Mouse (Mus musculus) kidney, embryonic 16.5 days (tissue): ENCODE results near the gene Elavl4. TPM values are rescaled to one million over a fixed set of nuclear protein-coding genes. Genes with fewer than 3 reads are reported as not detected.
A peak's percentile ranks its signal among the peaks of the same experiment; 100 is the strongest.

Experiments used
- ATAC-seq: fragments of 200-750 bp; cut with Nextera tagmentation; 2 replicates; pipeline ENCODE4 v1.8.0; 2017; ENCODE audit warnings: moderate TSS enrichment; ENCODE audit not compliant: low FRiP score, low TSS enrichment
- H3K27ac ChIP-seq: fragments of 300-500 bp; sonication (generic); 2 replicates; pipeline ENCODE4 v1.5.1; 2014; ENCODE audit warnings: low read length
- H3K27me3 ChIP-seq: fragments of 300-500 bp; sonication (generic); 2 replicates; pipeline ENCODE4 v1.6.1; 2014; ENCODE audit warnings: low read length, control low read depth, mixed read lengths; ENCODE audit not compliant: insufficient read depth
- H3K36me3 ChIP-seq: fragments of 300-500 bp; sonication (generic); 2 replicates; pipeline ENCODE4 v1.6.1; 2014; ENCODE audit warnings: low read length, control low read depth, mixed read lengths; ENCODE audit not compliant: insufficient read depth
- H3K4me1 ChIP-seq: fragments of 300-500 bp; sonication (generic); 2 replicates; pipeline ENCODE4 v1.6.1; 2014; ENCODE audit warnings: low read length, control low read depth, mixed read lengths; ENCODE audit not compliant: insufficient read depth
- H3K4me2 ChIP-seq: fragments of 300-500 bp; sonication (generic); replicated peaks from 2 replicates; pipeline ENCODE4 v1.6.1; 2014; ENCODE audit warnings: low read depth, low read length
- H3K4me3 ChIP-seq: fragments of 300-500 bp; sonication (generic); 2 replicates; pipeline ENCODE4 v1.5.1; 2014; ENCODE audit warnings: mild to moderate bottlenecking, low read length
- H3K9ac ChIP-seq: fragments of 300-500 bp; sonication (generic); replicated peaks from 2 replicates; pipeline ENCODE4 v1.6.1; 2014; ENCODE audit warnings: low read length
- H3K9me3 ChIP-seq: fragments of 300-500 bp; sonication (generic); 2 replicates; pipeline ENCODE4 v1.6.1; 2016; ENCODE audit warnings: low read length, control low read depth
- WGBS: fragments of 180-500 bp; shearing (Covaris S2); extraction: QIAGEN DNeasy Blood & Tissue Kit; methylation state at CpG from one replicate; pipeline ENCODE4 v1.1.7; 2014; 5-methylcytosine and 5-hydroxymethylcytosine counted together
- polyA plus RNA-seq: library from polyadenylated mRNA; unstranded; fragments of >200 nt; fragmentation: Nextera tagmentation; extraction: Ambion mirVana; gene quantifications from 2 replicates; pipeline ENCODE4 v1.2.1, GENCODE M21; 2015

Elavl4 gene
- polyA plus RNA-seq = 10.9 and 15.9 TPM in 2 replicates

GRCm38 (mm10) chr4:110351178-110352000 is at the start of gene Elavl4:
Elavl4 (minus strand) TSS chr4:110351909.
- ATAC-seq = peak; percentile 97
- Histone ChIP-seq H3K36me3 (no peaks in the 10 kb centered on the region), H3K9ac (peak within 1 kb of the TSS; percentile 69), H3K27ac (peak within 1 kb of the TSS; percentile 74), H3K4me3 (peak within 1 kb of the TSS; percentile 70), H3K4me2 (peak within 1 kb of the TSS; percentile 89), H3K4me1 (no peaks in the 10 kb centered on the region), H3K27me3 (no peaks in the 10 kb centered on the region), H3K9me3 (no peaks in the 10 kb centered on the region)
- under 1% methylated on average over 75 of the region's 75 CpGs for WGBS

- Histone ChIP-seq H3K4me1 (peaks cover 2% of the 10 kb centered on the region; the same call in 1 of the 2 replicates), H3K27me3 (no peaks in the 10 kb centered on the region), H3K36me3 (no peaks in the 10 kb centered on the region), H3K4me2 (peak within 1 kb of the TSS; percentile 66), H3K27ac (no peak within 1 kb of the TSS), H3K9me3 (no peaks in the 10 kb centered on the region), H3K4me3 (peak within 1 kb of the TSS; percentile 63), H3K9ac (peak within 1 kb of the TSS; percentile 53)
- ATAC-seq = peak; percentile 100
- WGBS = under 1% methylated on average over 27 of the region's 27 CpGs
These were observed 45.9 kb upstream of the Elavl4 start, which contains the start of gene Agbl4 for GRCm38 (mm10) chr4:110397618-110398045. Agbl4 (plus strand) TSS chr4:110397661.

- WGBS = 85% methylated on average over 5 of the region's 5 CpGs
- H3K4me1 ChIP-seq = peaks cover 2% of the 10 kb centered on the region; the same call in 1 of the 2 replicates
- H3K36me3 ChIP-seq = no peaks in the 10 kb centered on the region
- no peak overlapping the region for H3K27ac ChIP-seq
- H3K4me3 ChIP-seq = no peak overlapping the region
- no peaks in the 10 kb centered on the region for H3K27me3 ChIP-seq
- no peak overlapping the region for H3K9ac ChIP-seq
- ATAC-seq = no peak
- H3K9me3 ChIP-seq = no peaks in the 10 kb centered on the region
- no peak overlapping the region for H3K4me2 ChIP-seq
These were observed 44.5 kb upstream of the Elavl4 start for GRCm38 (mm10) chr4:110396221-110396620.

GRCm38 (mm10) chr4:110360568-110360967 is 8.9 kb upstream of the Elavl4 start:
- Histone ChIP-seq H3K27me3 (no peaks in the 10 kb centered on the region), H3K36me3 (no peaks in the 10 kb centered on the region), H3K9ac (no peak overlapping the region), H3K4me3 (no peak overlapping the region), H3K4me2 (no peak overlapping the region), H3K27ac (no peak overlapping the region), H3K4me1 (no peaks in the 10 kb centered on the region), H3K9me3 (no peaks in the 10 kb centered on the region)
- ATAC-seq = no peak
- WGBS = 85% methylated on average over 2 of the region's 2 CpGs

DNA sequence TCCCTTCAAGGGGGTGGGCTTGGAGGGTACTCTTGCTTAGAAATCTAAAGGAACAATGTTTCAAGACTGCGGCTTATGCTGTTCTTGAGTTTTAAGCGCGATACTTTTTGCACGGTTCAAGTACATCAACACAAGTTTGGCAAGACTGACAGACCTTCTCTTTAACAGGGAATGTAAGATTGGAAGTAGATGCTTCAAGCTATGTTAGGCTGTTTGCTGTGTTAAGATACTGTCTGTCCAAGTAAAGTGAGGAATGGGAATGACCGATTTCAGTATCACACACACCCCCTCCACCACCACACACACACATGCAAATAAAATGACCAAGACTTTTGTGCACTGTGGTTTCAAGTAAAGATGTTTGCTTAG is 276 bp upstream of the Elavl4 start:
- Histone ChIP-seq H3K4me3 (peak overlapping the region; percentile 70), H3K27me3 (no peaks in the 10 kb centered on the region), H3K36me3 (no peaks in the 10 kb centered on the region), H3K9ac (peak overlapping the region; percentile 69), H3K4me2 (peak overlapping the region; percentile 89), H3K27ac (peak overlapping the region; percentile 74), H3K9me3 (no peaks in the 10 kb centered on the region), H3K4me1 (no peaks in the 10 kb centered on the region)
- ATAC-seq = no peak
- WGBS = 10% methylated on average over 5 of the region's 5 CpGs

DNA sequence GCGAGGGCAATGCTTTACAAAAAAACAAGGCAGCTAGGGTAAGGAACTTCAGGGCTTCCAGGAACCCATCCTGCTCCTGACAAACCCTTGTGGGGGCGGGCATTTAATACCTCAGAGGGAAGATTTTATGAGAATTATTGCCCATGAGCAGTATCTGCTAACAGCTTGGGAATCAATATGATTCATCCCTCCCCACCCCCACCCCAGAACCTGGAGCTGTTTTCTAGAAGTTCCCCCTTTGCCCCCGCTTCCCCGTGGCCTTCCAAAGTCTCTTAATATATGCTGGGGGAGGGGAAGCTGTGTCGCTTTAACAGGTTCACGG is 892 bp downstream of the Elavl4 start:
- Histone ChIP-seq H3K4me3 (peak overlapping the region; percentile 70), H3K9ac (peak overlapping the region; percentile 69), H3K27me3 (no peaks in the 10 kb centered on the region), H3K36me3 (no peaks in the 10 kb centered on the region), H3K27ac (no peak overlapping the region), H3K4me1 (no peaks in the 10 kb centered on the region), H3K9me3 (no peaks in the 10 kb centered on the region), H3K4me2 (peak overlapping the region; percentile 89)
- WGBS = 7% methylated on average over 6 of the region's 6 CpGs
- ATAC-seq = no peak; the same call in 1 of the 2 replicates

DNA sequence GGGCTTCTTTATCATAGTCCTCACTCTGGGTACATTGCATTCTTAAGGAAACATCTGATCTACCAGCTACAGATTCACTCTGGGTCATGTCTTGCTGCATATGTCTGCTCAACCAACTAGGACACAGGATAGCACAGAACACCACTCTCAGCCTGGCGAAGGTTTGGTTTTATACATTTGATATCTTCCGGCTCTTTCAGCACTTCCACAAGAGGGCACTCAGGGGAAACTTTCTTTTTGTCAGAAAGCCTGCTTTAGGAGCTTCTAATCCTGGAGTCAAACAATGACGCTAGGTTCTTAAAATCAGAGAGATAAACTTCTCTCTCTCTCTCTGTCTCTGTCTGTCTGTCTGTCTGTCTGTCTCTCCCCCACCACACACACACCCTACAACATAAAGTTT is 27.8 kb downstream of the Elavl4 start:
- Histone ChIP-seq H3K4me3 (no peak overlapping the region), H3K4me2 (no peak overlapping the region), H3K27me3 (no peaks in the 10 kb centered on the region), H3K36me3 (no peaks in the 10 kb centered on the region), H3K4me1 (no peaks in the 10 kb centered on the region), H3K9ac (no peak overlapping the region), H3K27ac (no peak overlapping the region), H3K9me3 (peaks cover 3% of the 10 kb centered on the region; the same call in 1 of the 2 replicates)
- no peak for ATAC-seq
- WGBS = 59% methylated on average over 3 of the region's 3 CpGs

GRCm38 (mm10) chr4:110312126-110312525 is 39.6 kb downstream of the Elavl4 start:
- Histone ChIP-seq H3K27me3 (no peaks in the 10 kb centered on the region), H3K36me3 (no peaks in the 10 kb centered on the region), H3K9me3 (no peaks in the 10 kb centered on the region), H3K27ac (no peak overlapping the region), H3K4me3 (no peak overlapping the region), H3K4me2 (no peak overlapping the region), H3K4me1 (no peaks in the 10 kb centered on the region), H3K9ac (no peak overlapping the region)
- no peak for ATAC-seq
- 22% methylated on average over 1 of the region's 1 CpGs for WGBS

- no peaks in the 10 kb centered on the region for H3K9me3 ChIP-seq
- H3K4me3 ChIP-seq = no peak overlapping the region
- no peak overlapping the region for H3K9ac ChIP-seq
- ATAC-seq = no peak
- 65% methylated on average over 5 of the region's 5 CpGs for WGBS
- no peaks in the 10 kb centered on the region for H3K36me3 ChIP-seq
- no peak overlapping the region for H3K4me2 ChIP-seq
- H3K27ac ChIP-seq = no peak overlapping the region
- no peaks in the 10 kb centered on the region for H3K27me3 ChIP-seq
- no peaks in the 10 kb centered on the region for H3K4me1 ChIP-seq
These were observed 44.7 kb downstream of the Elavl4 start for GRCm38 (mm10) chr4:110306972-110307371.

- H3K4me3 ChIP-seq = no peak overlapping the region
- no peaks in the 10 kb centered on the region for H3K4me1 ChIP-seq
- no peaks in the 10 kb centered on the region for H3K36me3 ChIP-seq
- ATAC-seq = no peak
- no peak overlapping the region for H3K4me2 ChIP-seq
- 77% methylated on average over 11 of the region's 11 CpGs for WGBS
- no peak overlapping the region for H3K9ac ChIP-seq
- H3K27ac ChIP-seq = no peak overlapping the region
- H3K27me3 ChIP-seq = no peaks in the 10 kb centered on the region
- no peaks in the 10 kb centered on the region for H3K9me3 ChIP-seq
These were observed 45.1 kb downstream of the Elavl4 start for GRCm38 (mm10) chr4:110306559-110306958.
